Mouse (Mus musculus): Measurements from ENCODE around the gene Olfr796. TPM values are rescaled to one million over a fixed set of nuclear protein-coding genes. Genes with fewer than 3 reads are reported as not detected.

Gene Olfr796
- total RNA-seq (2014; rRNA removed) (not detected in 2 replicates), polyA plus RNA-seq (2015; fragmentation: Nextera tagmentation; extraction: Ambion mirVana) (not detected in 2 replicates)

DNA sequence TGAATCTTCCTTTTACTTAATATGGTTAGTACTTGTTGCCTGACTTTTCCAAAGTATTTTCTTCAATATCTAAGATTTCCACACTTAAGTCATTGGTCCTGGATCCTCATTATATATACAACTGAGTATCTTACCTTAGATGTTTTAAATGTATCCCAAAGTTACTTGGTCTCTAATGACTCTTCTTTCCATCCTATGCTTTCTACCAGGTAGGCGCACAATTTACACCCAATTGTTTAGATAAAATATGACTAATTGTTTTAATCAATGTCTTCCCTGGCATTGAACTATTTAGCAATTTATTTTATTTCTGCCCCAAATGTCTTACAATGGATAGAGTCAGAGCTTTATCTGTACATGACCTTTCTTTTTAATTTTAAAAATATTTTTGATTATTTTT lies at the start of gene Olfr796:
Gene Olfr796, minus strand, starts transcription at position 101 of the 400 bp plus-strand sequence.
- no peaks in the 10 kb centered on the region for H3K27me3 ChIP-seq (ENCODE audit: insufficient read depth, low read length)
- no peak for ATAC-seq (ENCODE audit: low FRiP score)
- no peak within 1 kb of the TSS for H3K4me3 ChIP-seq (ENCODE audit: low read depth, low read length)
- H3K27ac ChIP-seq (ENCODE audit: low read depth, low read length), result no peak within 1 kb of the TSS
- no peak within 1 kb of the TSS for H3K4me2 ChIP-seq (ENCODE audit: low read depth, low read length, poor library complexity, severe bottlenecking)
- no peak for DNase-seq (ENCODE audit: low spot score)
- H3K9ac ChIP-seq (replicated peaks; ENCODE audit: low read length, poor library complexity, severe bottlenecking), result no peak within 1 kb of the TSS
- H3K9me3 ChIP-seq (ENCODE audit: low read length), result no peaks in the 10 kb centered on the region
- 95% methylated on average over 1 of the region's 1 CpGs for WGBS
- no peaks in the 10 kb centered on the region for H3K36me3 ChIP-seq (ENCODE audit: insufficient read depth, low read length)
- no peaks in the 10 kb centered on the region for H3K4me1 ChIP-seq (ENCODE audit: insufficient read depth, low read length)
- TF ChIP-seq CTCF (IDR thresholded peaks at IDR 0.05), result no peak

DNA sequence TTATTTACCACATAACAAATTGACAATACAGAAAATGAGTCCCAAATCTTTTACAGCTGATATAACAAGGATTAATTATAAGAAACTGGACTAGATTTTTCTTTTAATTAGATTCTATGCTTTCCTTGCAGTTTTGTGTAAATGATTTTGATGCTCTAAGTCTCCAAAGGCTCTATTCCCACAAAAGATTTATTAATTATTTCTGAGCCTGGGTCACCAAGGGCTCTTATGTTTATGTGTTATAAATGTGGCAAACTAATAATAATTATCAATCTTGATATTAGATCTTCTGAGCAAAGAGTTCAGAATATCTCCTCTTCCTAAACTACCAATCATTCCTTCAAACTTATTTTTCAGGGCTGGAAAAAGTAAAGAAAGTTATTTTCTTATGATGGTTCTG lies 45.0 kb upstream of the Olfr796 start, which contains the start of gene Olfr800:
Gene Olfr800, plus strand, starts transcription at position 301 of the 400 bp plus-strand sequence.
- no peaks in the 10 kb centered on the region for H3K27me3 ChIP-seq (ENCODE audit: insufficient read depth, low read length)
- no peak within 1 kb of the TSS for H3K4me3 ChIP-seq (ENCODE audit: low read depth, low read length)
- no peaks in the 10 kb centered on the region for H3K9me3 ChIP-seq (ENCODE audit: low read length)
- DNase-seq (ENCODE audit: low spot score), result no peak
- no peaks in the 10 kb centered on the region for H3K4me1 ChIP-seq (ENCODE audit: insufficient read depth, low read length)
- no peaks in the 10 kb centered on the region for H3K36me3 ChIP-seq (ENCODE audit: insufficient read depth, low read length)
- H3K4me2 ChIP-seq (ENCODE audit: low read depth, low read length, poor library complexity, severe bottlenecking), result no peak within 1 kb of the TSS
- no peak for TF ChIP-seq CTCF (IDR thresholded peaks at IDR 0.05)
- H3K9ac ChIP-seq (replicated peaks; ENCODE audit: low read length, poor library complexity, severe bottlenecking), result no peak within 1 kb of the TSS
- no peak for ATAC-seq (ENCODE audit: low FRiP score)
- H3K27ac ChIP-seq (ENCODE audit: low read depth, low read length), result no peak within 1 kb of the TSS

DNA sequence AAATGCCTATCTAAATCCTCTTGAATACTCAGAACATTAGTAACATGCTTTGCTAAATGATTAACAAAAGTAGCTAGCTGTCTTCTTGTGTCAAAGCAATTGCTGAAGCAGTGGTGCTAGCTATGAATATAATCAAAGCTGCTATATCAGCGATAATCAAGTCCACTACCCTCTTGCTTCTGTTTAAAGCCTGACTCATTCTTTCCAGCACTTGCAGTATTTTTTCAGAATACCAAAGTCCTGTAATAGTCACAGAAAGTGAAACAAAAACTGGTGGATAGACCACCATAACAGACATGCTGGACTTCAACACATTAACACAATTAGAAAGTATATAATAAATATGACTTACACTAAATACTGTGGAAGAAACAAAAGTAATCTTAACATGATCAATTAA lies 39.4 kb upstream of the Olfr796 start:
- Histone ChIP-seq H3K27ac (ENCODE audit: low read depth, low read length) (no peak overlapping the region), H3K9me3 (ENCODE audit: low read length) (no peaks in the 10 kb centered on the region), H3K27me3 (ENCODE audit: insufficient read depth, low read length) (no peaks in the 10 kb centered on the region), H3K4me3 (ENCODE audit: low read depth, low read length) (no peak overlapping the region), H3K36me3 (ENCODE audit: insufficient read depth, low read length) (no peaks in the 10 kb centered on the region), H3K4me1 (ENCODE audit: insufficient read depth, low read length) (no peaks in the 10 kb centered on the region), H3K4me2 (ENCODE audit: low read depth, low read length, poor library complexity, severe bottlenecking) (no peak overlapping the region), H3K9ac (replicated peaks; ENCODE audit: low read length, poor library complexity, severe bottlenecking) (no peak overlapping the region)
- WGBS, result 92% methylated on average over 1 of the region's 1 CpGs
- DNase-seq (ENCODE audit: low spot score), result no peak
- ATAC-seq (ENCODE audit: low FRiP score), result no peak
- TF ChIP-seq CTCF (IDR thresholded peaks at IDR 0.05), result no peak

DNA sequence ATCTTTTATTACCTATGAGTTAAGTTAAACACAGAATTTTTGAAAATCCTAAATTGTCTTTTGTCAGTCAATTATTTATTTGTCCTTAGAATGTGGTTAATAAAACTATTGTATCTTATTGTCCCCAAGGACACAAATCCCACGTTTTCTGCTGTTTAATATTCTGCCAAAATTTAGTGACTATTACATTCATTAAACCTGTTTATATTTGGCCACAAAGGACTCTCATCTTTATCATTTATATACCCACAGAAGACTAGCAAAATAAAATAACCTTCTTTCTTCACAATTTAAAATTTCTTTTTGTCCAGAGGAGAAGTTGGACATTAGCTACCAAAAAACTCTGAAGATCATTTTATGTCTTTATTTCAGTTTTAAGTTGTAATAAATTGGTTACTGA lies 24.8 kb upstream of the Olfr796 start, which contains the start of gene Olfr799:
Gene Olfr799, plus strand, starts transcription at position 301 of the 400 bp plus-strand sequence.
- WGBS, result 27% methylated on average over 1 of the region's 1 CpGs
- ATAC-seq (ENCODE audit: low FRiP score), result no peak

DNA sequence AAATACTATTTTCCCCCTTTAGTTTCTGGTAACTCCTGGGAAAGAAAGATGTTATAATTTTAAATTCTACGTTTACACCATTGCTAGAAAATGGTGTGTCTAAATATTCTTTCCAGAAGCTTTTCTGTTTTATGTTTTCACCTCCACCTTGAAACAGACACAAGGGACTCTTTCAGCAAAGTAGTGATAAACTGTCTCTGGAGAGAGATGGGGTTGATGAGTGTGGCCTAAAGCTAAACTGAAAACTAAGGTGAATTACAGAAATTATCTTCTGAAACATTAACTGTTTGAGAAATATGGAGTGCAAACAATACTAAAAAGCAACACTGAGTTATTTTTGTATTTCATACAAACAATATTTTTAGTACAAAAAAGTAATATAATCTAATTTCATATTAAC lies 15.5 kb upstream of the Olfr796 start, which contains the start of gene Olfr798:
Gene Olfr798, minus strand, starts transcription at position 101 of the 400 bp plus-strand sequence.
- H3K4me1 ChIP-seq (ENCODE audit: insufficient read depth, low read length), result no peaks in the 10 kb centered on the region
- no peak within 1 kb of the TSS for H3K4me2 ChIP-seq (ENCODE audit: low read depth, low read length, poor library complexity, severe bottlenecking)
- no peak within 1 kb of the TSS for H3K27ac ChIP-seq (ENCODE audit: low read depth, low read length)
- ATAC-seq (ENCODE audit: low FRiP score), result no peak
- 88% methylated on average over 1 of the region's 1 CpGs for WGBS
- no peak for DNase-seq (ENCODE audit: low spot score)
- no peaks in the 10 kb centered on the region for H3K9me3 ChIP-seq (ENCODE audit: low read length)
- H3K4me3 ChIP-seq (ENCODE audit: low read depth, low read length), result no peak within 1 kb of the TSS
- no peak within 1 kb of the TSS for H3K9ac ChIP-seq (replicated peaks; ENCODE audit: low read length, poor library complexity, severe bottlenecking)
- H3K36me3 ChIP-seq (ENCODE audit: insufficient read depth, low read length), result no peaks in the 10 kb centered on the region
- TF ChIP-seq CTCF (IDR thresholded peaks at IDR 0.05), result no peak
- no peaks in the 10 kb centered on the region for H3K27me3 ChIP-seq (ENCODE audit: insufficient read depth, low read length)

More for the DNA sequence above, 24.8 kb upstream of the Olfr796 start, which contains the start of gene Olfr799:
- H3K4me2 ChIP-seq (ENCODE audit: low read depth, low read length, poor library complexity, severe bottlenecking), result no peak within 1 kb of the TSS
- H3K9me3 ChIP-seq (ENCODE audit: low read length), result no peaks in the 10 kb centered on the region
- DNase-seq (ENCODE audit: low spot score), result no peak
- H3K36me3 ChIP-seq (ENCODE audit: insufficient read depth, low read length), result no peaks in the 10 kb centered on the region
- TF ChIP-seq CTCF (IDR thresholded peaks at IDR 0.05), result no peak
- H3K9ac ChIP-seq (replicated peaks; ENCODE audit: low read length, poor library complexity, severe bottlenecking), result no peak within 1 kb of the TSS
- H3K27ac ChIP-seq (ENCODE audit: low read depth, low read length), result no peak within 1 kb of the TSS
- H3K4me1 ChIP-seq (ENCODE audit: insufficient read depth, low read length), result no peaks in the 10 kb centered on the region
- H3K27me3 ChIP-seq (ENCODE audit: insufficient read depth, low read length), result no peaks in the 10 kb centered on the region
- no peak within 1 kb of the TSS for H3K4me3 ChIP-seq (ENCODE audit: low read depth, low read length)

DNA sequence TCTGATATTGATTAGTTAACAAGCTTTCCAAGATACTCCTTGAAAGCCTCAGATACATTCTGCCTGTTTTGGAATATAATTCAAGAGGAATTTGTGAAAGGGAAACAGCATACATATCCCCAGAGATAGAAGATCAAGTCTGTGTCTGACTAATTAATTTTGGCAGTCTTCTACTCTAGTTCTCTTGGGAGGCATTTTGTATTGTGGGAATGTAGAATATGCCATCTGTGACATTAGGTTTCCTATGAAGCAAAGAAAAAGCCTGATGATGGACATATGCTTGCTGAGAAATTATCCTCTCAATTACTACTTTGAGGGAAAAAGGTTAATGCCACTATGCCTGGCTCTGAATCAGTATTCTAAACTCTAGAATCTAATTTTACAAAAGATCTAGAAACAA lies 10.9 kb upstream of the Olfr796 start:
- no peaks in the 10 kb centered on the region for H3K4me1 ChIP-seq (ENCODE audit: insufficient read depth, low read length)
- H3K4me2 ChIP-seq (ENCODE audit: low read depth, low read length, poor library complexity, severe bottlenecking), result no peak overlapping the region
- ATAC-seq (ENCODE audit: low FRiP score) (no peak), DNase-seq (ENCODE audit: low spot score) (peak; percentile 62)
- no peak overlapping the region for H3K4me3 ChIP-seq (ENCODE audit: low read depth, low read length)
- H3K27me3 ChIP-seq (ENCODE audit: insufficient read depth, low read length), result no peaks in the 10 kb centered on the region
- H3K36me3 ChIP-seq (ENCODE audit: insufficient read depth, low read length), result no peaks in the 10 kb centered on the region
- no peaks in the 10 kb centered on the region for H3K9me3 ChIP-seq (ENCODE audit: low read length)
- H3K9ac ChIP-seq (replicated peaks; ENCODE audit: low read length, poor library complexity, severe bottlenecking), result no peak overlapping the region
- H3K27ac ChIP-seq (ENCODE audit: low read depth, low read length), result no peak overlapping the region
- TF ChIP-seq CTCF (IDR thresholded peaks at IDR 0.05), result no peak

All from midbrain, postnatal 0 days (tissue).